Mouse (Mus musculus) CH12.LX (cell line): ENCODE measurements around the gene Tmem229b. TPM values are rescaled to one million over a fixed set of nuclear protein-coding genes. Genes with fewer than 3 reads are reported as not detected.

ENCODE experiments used
- DNase-seq: peaks from one replicate; pipeline ENCODE4 v3.0.0-alpha.2; 2013; ENCODE audit errors: extremely low read depth
- H3K27ac ChIP-seq: 2 replicates; pipeline ENCODE4 v1.5.1; 2012; ENCODE audit warnings: low read depth, mild to moderate bottlenecking, control low read depth, moderate library complexity; ENCODE audit not compliant: insufficient read depth
- H3K27me3 ChIP-seq: replicated peaks from 2 replicates; pipeline ENCODE3; 2012; ENCODE audit warnings: inconsistent platforms
- H3K36me3 ChIP-seq, 2 experiments: replicated peaks in 1 of 2; 2 replicates each; pipeline versions ENCODE3 to v1.6.1; 2012; ENCODE audit warnings: inconsistent platforms in 1 of 2, low read length in 1 of 2, mild to moderate bottlenecking in 1 of 2, mixed read lengths in 1 of 2, moderate library complexity in 1 of 2; ENCODE audit not compliant: control insufficient read depth in 1 of 2, insufficient read depth in 1 of 2
- H3K4me1 ChIP-seq, 2 experiments: 2 replicates each; pipeline ENCODE4 v1.6.1; 2012; ENCODE audit warnings: inconsistent platforms in 1 of 2, moderate library complexity in 1 of 2; ENCODE audit not compliant: insufficient read depth in 2 of 2, control insufficient read depth in 1 of 2
- H3K4me2 ChIP-seq: 2 replicates; pipeline ENCODE4 v1.6.1; 2012; ENCODE audit warnings: low read depth, mild to moderate bottlenecking, control low read depth; ENCODE audit not compliant: poor library complexity, insufficient read depth, severe bottlenecking
- H3K4me3 ChIP-seq, 3 experiments: fragments of 150-350 bp in 1 of 3; sonication (generic) in 1 of 3; replicated peaks in 1 of 3; 2 replicates each; pipeline versions ENCODE3 to v1.5.1; 2011 to 2012; ENCODE audit warnings: low read depth in 2 of 3, low read length in 2 of 3, mild to moderate bottlenecking in 2 of 3, moderate library complexity in 2 of 3, control low read depth in 1 of 3, improper control_type of control experiment in 1 of 3, inconsistent platforms in 1 of 3, mixed read lengths in 1 of 3; ENCODE audit not compliant: poor library complexity in 1 of 3
- H3K79me2 ChIP-seq: replicated peaks from 2 replicates; pipeline ENCODE4 v1.6.1; 2012; ENCODE audit warnings: mild to moderate bottlenecking, moderate library complexity; ENCODE audit not compliant: control insufficient read depth, poor library complexity, insufficient read depth, severe bottlenecking; ENCODE audit errors: extremely low read depth
- H3K9ac ChIP-seq: 2 replicates; pipeline ENCODE4 v1.6.1; 2012; ENCODE audit warnings: low read depth, mild to moderate bottlenecking, control low read depth, moderate library complexity; ENCODE audit not compliant: insufficient read depth
- H3K9me3 ChIP-seq: replicated peaks from 2 replicates; pipeline ENCODE3; 2012; ENCODE audit warnings: low read length, inconsistent platforms, mixed read lengths
- BHLHE40 ChIP-seq: IDR thresholded peaks from 2 replicates; pipeline ENCODE4 v1.6.1; 2011; ENCODE audit warnings: mild to moderate bottlenecking, low read depth, low read length, improper control_type of control experiment
- CHD1 ChIP-seq: IDR thresholded peaks from 2 replicates; pipeline ENCODE4 v1.6.1; 2012; ENCODE audit warnings: low read depth, low read length, improper control_type of control experiment, inconsistent platforms
- ELF1 ChIP-seq: IDR thresholded peaks from 2 replicates; pipeline ENCODE4 v1.6.1; 2014; ENCODE audit warnings: low read depth, mild to moderate bottlenecking, inconsistent platforms, low read length, improper control_type of control experiment
- EP300 ChIP-seq: IDR thresholded peaks from 2 replicates; pipeline ENCODE4 v1.6.1; 2011; ENCODE audit warnings: low read length, improper control_type of control experiment
- ETS1 ChIP-seq: conservative IDR thresholded peaks from 2 replicates; pipeline ENCODE4 v1.6.1; 2012; ENCODE audit warnings: low read depth, mild to moderate bottlenecking, inconsistent platforms, low read length, improper control_type of control experiment, moderate library complexity
- HCFC1 ChIP-seq: IDR thresholded peaks from 2 replicates; pipeline ENCODE4 v1.6.1; 2012; ENCODE audit warnings: low read depth, mild to moderate bottlenecking, inconsistent platforms, low read length, improper control_type of control experiment
- JUN ChIP-seq: IDR thresholded peaks from 2 replicates; pipeline ENCODE4 v1.6.1; 2011; ENCODE audit warnings: low read depth, mild to moderate bottlenecking, low read length, improper control_type of control experiment, moderate library complexity; ENCODE audit not compliant: insufficient read depth
- MAZ ChIP-seq: IDR thresholded peaks from 2 replicates; pipeline ENCODE4 v1.6.1; 2012; ENCODE audit warnings: low read depth, mild to moderate bottlenecking, inconsistent platforms, low read length, improper control_type of control experiment, moderate library complexity
- NELFE ChIP-seq: IDR thresholded peaks from 2 replicates; pipeline ENCODE4 v1.6.1; 2011; ENCODE audit warnings: low read depth, low read length, improper control_type of control experiment
- NRF1 ChIP-seq: IDR thresholded peaks from 2 replicates; pipeline ENCODE4 v1.6.1; 2014; ENCODE audit warnings: low read depth, mild to moderate bottlenecking, inconsistent platforms, low read length, improper control_type of control experiment, moderate library complexity
- PAX5 ChIP-seq: IDR thresholded peaks from 2 replicates; pipeline ENCODE4 v1.6.1; 2012; ENCODE audit warnings: low read length, inconsistent platforms, mixed read lengths
- POLR2A ChIP-seq: IDR thresholded peaks from 2 replicates; pipeline ENCODE4 v1.6.1; 2011; ENCODE audit warnings: low read depth, mild to moderate bottlenecking, improper control_type of control experiment, low read length
- POLR2AphosphoS2 ChIP-seq: IDR thresholded peaks from 2 replicates; pipeline ENCODE4 v1.6.1; 2011; ENCODE audit warnings: low read depth, low read length, improper control_type of control experiment
- RAD21 ChIP-seq: IDR thresholded peaks from 2 replicates; pipeline ENCODE4 v1.6.1; 2011; ENCODE audit warnings: low read depth, mild to moderate bottlenecking, low read length, improper control_type of control experiment, moderate library complexity
- RCOR1 ChIP-seq: conservative IDR thresholded peaks from 2 replicates; pipeline ENCODE4 v1.6.1; 2012; ENCODE audit warnings: low read depth, mild to moderate bottlenecking, inconsistent platforms, low read length, improper control_type of control experiment
- SIN3A ChIP-seq: IDR thresholded peaks from 2 replicates; pipeline ENCODE4 v1.6.1; 2012; ENCODE audit warnings: low read length, improper control_type of control experiment, inconsistent platforms
- TBP ChIP-seq: conservative IDR thresholded peaks from 2 replicates; pipeline ENCODE4 v1.6.1; 2011; ENCODE audit warnings: low read depth, low read length, improper control_type of control experiment
- USF1 ChIP-seq: IDR thresholded peaks from 2 replicates; pipeline ENCODE4 v1.6.1; 2014; ENCODE audit warnings: low read depth, mild to moderate bottlenecking, inconsistent platforms, low read length, improper control_type of control experiment
- ZC3H11A ChIP-seq: IDR thresholded peaks from 2 replicates; pipeline ENCODE4 v1.6.1; 2012; ENCODE audit warnings: low read depth, mild to moderate bottlenecking, inconsistent platforms, low read length, improper control_type of control experiment
- ZKSCAN1 ChIP-seq: IDR thresholded peaks from 2 replicates; pipeline ENCODE4 v1.6.1; 2012; ENCODE audit warnings: low read depth, inconsistent platforms, low read length, improper control_type of control experiment, borderline replicate concordance
- ZNF384 ChIP-seq: IDR thresholded peaks from 2 replicates; pipeline ENCODE4 v1.6.1; 2012; ENCODE audit warnings: low read depth, low read length, improper control_type of control experiment, inconsistent platforms
- dilution Hi-C: fragments of 300-500 bp; cut with MboI; formaldehyde crosslinking; loops from 2 replicates; pipeline ENCODE4 v1.14.3; 2020; ENCODE audit warnings: low sequenced_read_pairs; ENCODE audit not compliant: extremely low pct_unique_long_range_greater_than_20kb, extremely low pct_ligation_motif_present
- in situ Hi-C: fragments of 300-500 bp; cut with MboI; formaldehyde crosslinking; loops from 3 replicates; pipeline ENCODE4 v1.14.3; 2019; ENCODE audit warnings: low sequenced_read_pairs, low pct_ligation_motif_present, low pct_unique_long_range_greater_than_20kb, mixed read lengths
- polyA plus RNA-seq: library from polyadenylated mRNA; unstranded; fragments of >175 nt; gene quantifications from 2 replicates; pipeline ENCODE4 v1.2.1, GENCODE M21; 2012; ENCODE audit warnings: low read depth; ENCODE audit not compliant: insufficient read length
- total RNA-seq, 2 experiments: library from RNA; depleted of rRNA; stranded (reverse); fragments of 300-350 nt in 1 of 2; fragments of >200 nt in 1 of 2; gene quantifications; 2 replicates each; pipeline ENCODE4 v1.2.3; 2012 to 2014

Gene Tmem229b
- total and polyA plus RNA-seq, 3 experiments: 41.7 to 129 (median 66.5) TPM

DNA sequence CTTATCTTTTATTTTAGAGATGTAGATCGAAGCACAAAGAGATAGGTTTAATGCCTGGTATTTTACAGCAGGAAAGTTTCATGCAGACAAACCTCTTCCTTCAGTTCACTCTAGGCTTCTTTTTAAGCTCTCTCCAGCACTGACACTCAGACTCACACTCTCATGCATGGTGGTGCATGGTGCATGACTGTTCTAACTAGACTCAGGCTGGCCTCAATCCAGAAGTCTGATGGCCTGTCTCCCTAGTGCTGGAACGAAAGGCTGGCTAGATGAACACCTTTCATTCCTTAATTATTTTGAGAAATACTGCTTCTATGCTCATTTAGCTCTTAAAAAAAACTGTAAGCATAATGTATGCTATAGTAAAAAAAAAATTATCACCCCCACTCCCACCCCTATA is 44.6 kb upstream of the Tmem229b start:
- Histone ChIP-seq H3K36me3 (no peaks in the 10 kb centered on the region), H3K79me2 (no peaks in the 10 kb centered on the region), H3K9me3 (no peaks in the 10 kb centered on the region), H3K27me3 (no peaks in the 10 kb centered on the region), H3K4me3 (no peak overlapping the region)
- no peak for DNase-seq
- dilution Hi-C loops: no loop called here
- no peak for TF ChIP-seq POLR2AphosphoS2
- TF ChIP-seq POLR2A: no peak
- TF ChIP-seq ZKSCAN1: no peak
- TF ChIP-seq, all 38 proteins: peak for 0
- in situ Hi-C loops: loop anchor here (5.0 kb wide), 1 partner anchor 35 kb away; the partner anchor contains the start of gene Pigh
- H3K4me2 ChIP-seq: no peak overlapping the region
- H3K9ac ChIP-seq: no peak overlapping the region
- H3K4me1 ChIP-seq: peaks cover 17 to 38% of the 10 kb centered on the region in 2 experiments
- H3K27ac ChIP-seq: no peak overlapping the region

DNA sequence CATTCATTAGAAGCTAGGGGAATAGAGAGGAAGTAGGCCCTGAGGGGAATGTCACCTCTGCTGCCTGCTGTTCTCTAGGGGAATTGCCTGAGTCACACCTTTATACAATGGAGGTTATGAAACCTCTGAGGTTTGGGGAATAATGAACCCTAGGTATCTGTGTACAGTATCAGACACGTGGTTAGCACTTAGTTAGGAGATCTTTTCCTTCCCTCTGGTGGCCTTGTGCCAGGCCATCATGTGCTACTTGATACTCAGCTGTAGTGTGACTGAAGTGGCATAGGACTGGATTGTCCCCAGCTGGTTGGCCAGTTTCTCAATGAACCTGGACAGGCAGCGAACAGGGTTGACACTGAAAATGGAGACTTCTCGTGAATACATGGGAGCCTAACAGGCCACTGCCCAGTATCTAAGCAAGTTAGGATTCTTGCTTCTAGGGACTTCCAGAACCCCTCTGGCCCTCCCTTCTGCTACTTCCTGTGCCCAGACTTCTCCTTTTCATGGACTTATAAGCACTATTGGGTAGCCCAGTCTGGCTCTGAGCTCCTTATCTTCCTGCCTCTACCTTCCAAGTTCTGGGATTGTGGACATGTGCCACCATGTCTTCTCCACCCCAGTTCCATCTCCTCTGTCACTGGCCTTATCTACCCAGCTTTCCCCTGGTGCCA is 43.3 kb upstream of the Tmem229b start:
- no peaks in the 10 kb centered on the region for H3K9me3 ChIP-seq
- H3K79me2 ChIP-seq: no peaks in the 10 kb centered on the region
- H3K4me2 ChIP-seq: no peak overlapping the region
- peaks cover 17 to 33% of the 10 kb centered on the region in 2 experiments for H3K4me1 ChIP-seq
- H3K4me3 ChIP-seq: no peak overlapping the region
- H3K9ac ChIP-seq: no peak overlapping the region
- DNase-seq: peak; percentile 31
- no peak overlapping the region for H3K27ac ChIP-seq
- dilution Hi-C loops: no loop called here
- in situ Hi-C loops: loop anchor here (5.0 kb wide), 1 partner anchor 37 kb away; the partner anchor contains the start of gene Pigh
- no peak for TF ChIP-seq MAZ
- 0 out of 2 replicates have a peak, but pooled peaks have one; percentile 4 for TF ChIP-seq BHLHE40
- no peak for TF ChIP-seq USF1
- TF ChIP-seq, all 38 proteins: peak for 1
- no peaks in the 10 kb centered on the region for H3K27me3 ChIP-seq
- no peaks in the 10 kb centered on the region for H3K36me3 ChIP-seq

DNA sequence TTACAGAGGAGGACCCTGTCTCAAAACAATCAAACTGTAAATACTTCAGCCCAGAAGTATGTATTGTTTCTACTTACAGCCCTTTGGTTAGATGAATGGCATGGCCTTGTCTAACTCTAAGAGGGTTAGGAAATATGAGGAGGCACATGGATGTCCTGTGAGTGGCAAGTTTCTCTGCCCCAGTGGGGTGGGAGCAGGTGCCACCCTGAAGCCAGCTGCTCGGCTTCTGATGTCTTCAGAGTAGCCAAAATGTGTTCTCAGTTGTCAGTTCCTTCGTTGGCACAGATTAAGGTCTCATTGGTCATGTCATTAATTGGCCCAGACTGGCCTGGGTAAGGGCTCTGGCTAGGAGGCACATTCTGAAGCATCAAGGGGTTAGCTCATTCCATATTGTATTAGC is 42.4 kb upstream of the Tmem229b start:
- Histone ChIP-seq H3K9me3 (no peaks in the 10 kb centered on the region), H3K27me3 (no peaks in the 10 kb centered on the region), H3K36me3 (no peaks in the 10 kb centered on the region), H3K79me2 (no peaks in the 10 kb centered on the region), H3K4me1 (peaks cover 11 to 26% of the 10 kb centered on the region in 2 experiments), H3K4me3 (no peak overlapping the region), H3K27ac (no peak overlapping the region), H3K9ac (no peak overlapping the region), H3K4me2 (no peak overlapping the region)
- dilution Hi-C loops (no loop called here), in situ Hi-C loops (loop anchor here (5.0 kb wide), 1 partner anchor 37 kb away; the partner anchor contains the start of gene Pigh)
- TF ChIP-seq ZC3H11A (no peak), HCFC1 (no peak), RAD21 (no peak), NRF1 (no peak), TBP (no peak), ZKSCAN1 (no peak), CHD1 (no peak), ELF1 (no peak), EP300 (no peak), PAX5 (no peak), ETS1 (no peak), JUN (no peak), RCOR1 (no peak), NELFE (no peak), SIN3A (no peak), ZNF384 (no peak)
- DNase-seq: no peak
